Mouse (Mus musculus) thymus, adult 2 months (tissue): Measurements from ENCODE around the gene Mas1. TPM values are rescaled to one million over a fixed set of nuclear protein-coding genes. Genes with fewer than 3 reads are reported as not detected.

Experiments used
- DNase-seq: peaks from one replicate; pipeline ENCODE4 v3.0.0; 2021
- H3K27ac ChIP-seq: fragments of 200-500 bp; 2 replicates; pipeline ENCODE4 v1.5.1; 2012; ENCODE audit warnings: low read length, control low read depth; ENCODE audit not compliant: control insufficient read depth, insufficient read depth
- H3K27me3 ChIP-seq: fragments of 200-500 bp; 2 replicates; pipeline ENCODE4 v1.6.1; 2012; ENCODE audit warnings: mild to moderate bottlenecking, low read length, moderate library complexity, mixed read lengths; ENCODE audit not compliant: control insufficient read depth, insufficient read depth
- H3K36me3 ChIP-seq: fragments of 200-500 bp; 2 replicates; pipeline ENCODE4 v1.6.1; 2012; ENCODE audit warnings: mild to moderate bottlenecking, low read length, moderate library complexity; ENCODE audit not compliant: control insufficient read depth, insufficient read depth
- H3K4me1 ChIP-seq: fragments of 200-500 bp; replicated peaks from 2 replicates; pipeline ENCODE4 v1.6.1; 2012; ENCODE audit warnings: low read length; ENCODE audit not compliant: control insufficient read depth, insufficient read depth
- H3K4me3 ChIP-seq: fragments of 200-500 bp; 2 replicates; pipeline ENCODE4 v1.5.1; 2012; ENCODE audit warnings: mild to moderate bottlenecking, low read length, control low read depth, moderate library complexity; ENCODE audit not compliant: control insufficient read depth, insufficient read depth
- CTCF ChIP-seq: fragments of 200-500 bp; IDR thresholded peaks from 2 replicates; pipeline ENCODE4 v1.5.1; 2012; ENCODE audit warnings: mild to moderate bottlenecking, control low read depth, low read length, moderate library complexity, borderline replicate concordance; ENCODE audit not compliant: control insufficient read depth, poor library complexity, insufficient read depth; ENCODE audit errors: extremely low read depth
- POLR2A ChIP-seq: fragments of 200-500 bp; IDR thresholded peaks from 2 replicates; pipeline ENCODE4 v1.6.1; 2012; ENCODE audit warnings: mild to moderate bottlenecking, low read length, control low read depth, moderate library complexity; ENCODE audit not compliant: control insufficient read depth, poor library complexity, insufficient read depth; ENCODE audit errors: extremely low read depth
- WGBS: fragments of 180-500 bp; shearing (Covaris S2); methylation state at CpG from one replicate; pipeline ENCODE4 v1.1.7; 2018; 5-methylcytosine and 5-hydroxymethylcytosine counted together
- polyA plus RNA-seq: library from polyadenylated mRNA; depleted of rRNA; stranded (reverse); fragments of >200 nt; gene quantifications from 2 replicates; pipeline ENCODE4 v1.2.3, GENCODE M21; 2012

Mas1 gene
- polyA plus RNA-seq, 1 experiment = 0.28 TPM

DNA sequence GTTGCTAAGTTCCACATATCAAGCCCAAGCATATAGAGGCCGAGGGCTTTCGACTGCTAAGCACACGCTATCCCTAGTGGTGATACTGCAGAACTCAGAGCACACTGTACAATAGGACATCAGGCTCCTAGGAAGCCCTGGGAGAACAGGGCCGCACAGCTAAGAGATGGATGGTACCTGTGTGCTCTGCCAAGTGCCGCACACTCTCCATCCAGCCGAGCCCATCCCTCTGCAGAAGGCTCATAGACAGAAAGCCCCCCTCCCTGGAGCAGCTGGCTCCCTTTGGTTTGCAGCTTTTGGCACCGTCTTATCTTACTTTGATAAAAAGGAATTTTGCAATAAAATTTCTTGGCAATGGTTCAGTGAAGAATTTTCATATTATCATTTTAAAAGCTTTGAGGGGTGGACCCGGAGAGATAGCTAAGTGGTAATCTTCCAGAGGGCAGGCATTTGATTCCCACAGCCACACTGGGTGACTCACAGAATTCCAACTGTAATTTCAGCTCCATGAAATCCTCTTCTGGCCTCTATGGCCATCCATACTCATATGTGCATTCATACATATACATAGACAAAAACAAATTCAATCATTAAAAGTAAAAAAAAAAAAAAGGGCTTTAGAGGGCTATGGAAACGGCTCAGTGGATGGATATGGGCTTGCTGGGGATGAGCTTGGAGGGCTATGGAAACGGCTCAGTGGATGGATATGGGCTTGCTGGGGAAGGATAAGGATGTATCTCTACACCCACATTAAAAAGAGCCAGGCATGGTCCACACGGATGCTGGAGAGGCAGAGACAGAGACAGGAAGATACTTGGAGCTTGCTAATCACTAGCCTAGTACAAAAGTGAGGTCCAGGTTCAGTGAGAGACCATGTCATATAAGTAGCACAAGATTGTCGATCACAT, 68.3 kb downstream of the Mas1 start:
- H3K27me3 ChIP-seq = no peaks in the 10 kb centered on the region
- no peaks in the 10 kb centered on the region for H3K4me1 ChIP-seq
- no peak for TF ChIP-seq CTCF
- no peak for TF ChIP-seq POLR2A
- H3K4me3 ChIP-seq = no peak overlapping the region
- H3K27ac ChIP-seq = no peak overlapping the region
- no peaks in the 10 kb centered on the region for H3K36me3 ChIP-seq
- WGBS = 95% methylated on average over 12 of the region's 12 CpGs
- DNase-seq = no peak

DNA sequence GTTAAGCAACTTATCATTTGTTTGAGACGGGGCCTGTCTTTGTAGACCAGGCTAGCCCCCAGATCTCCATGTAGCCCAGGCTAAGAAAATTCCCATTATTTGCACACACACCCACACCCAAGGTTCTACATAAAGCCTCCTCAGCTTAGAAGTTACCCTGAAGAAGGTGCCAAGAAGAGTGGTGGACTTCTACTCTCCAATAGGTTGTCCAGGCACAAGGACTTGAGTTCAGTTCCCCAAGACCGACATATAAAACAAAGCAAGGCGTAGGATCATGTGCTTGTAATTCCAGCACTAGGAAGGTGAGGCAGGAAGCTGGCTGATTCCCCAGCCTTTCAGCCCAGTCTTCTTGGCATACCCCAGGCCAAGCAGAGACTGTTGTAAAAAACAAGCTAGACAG, 69.4 kb downstream of the Mas1 start:
- Histone ChIP-seq H3K4me3 (no peak overlapping the region), H3K27ac (no peak overlapping the region), H3K27me3 (no peaks in the 10 kb centered on the region), H3K4me1 (peaks cover 8% of the 10 kb centered on the region; the same call in 1 of the 2 replicates), H3K36me3 (no peaks in the 10 kb centered on the region)
- TF ChIP-seq CTCF = no peak
- TF ChIP-seq POLR2A = no peak
- WGBS = 93% methylated on average over 3 of the region's 3 CpGs
- no peak for DNase-seq

DNA sequence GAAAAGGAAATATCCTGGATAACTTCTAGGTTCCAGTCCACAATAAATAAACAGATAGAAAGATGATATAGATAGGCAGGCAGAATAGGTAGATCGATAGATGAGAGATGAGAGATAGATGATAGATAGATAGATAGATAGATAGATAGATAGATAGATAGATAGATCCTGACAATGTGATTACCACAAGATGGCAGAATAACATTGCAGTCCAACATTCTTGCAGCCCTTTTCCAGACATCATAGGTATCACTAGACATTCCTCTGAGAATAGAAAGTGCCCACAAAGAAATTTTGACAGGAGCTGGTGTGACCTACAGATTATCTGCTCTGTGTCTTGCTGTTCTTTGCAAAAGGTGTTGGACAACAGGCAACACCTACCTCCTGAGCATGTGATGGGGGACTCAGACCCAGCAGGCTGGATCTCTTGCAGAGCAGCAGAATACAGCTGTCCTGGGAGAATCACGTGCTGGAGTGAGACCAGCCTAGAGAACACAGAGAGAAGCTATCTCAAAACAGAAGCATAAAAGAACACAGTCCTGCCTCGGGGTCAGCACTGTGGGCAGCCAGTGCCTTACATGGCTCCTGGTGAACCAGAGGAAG, 70.4 kb downstream of the Mas1 start:
- TF ChIP-seq CTCF = no peak
- TF ChIP-seq POLR2A = no peak
- H3K4me1 ChIP-seq = peaks cover 12% of the 10 kb centered on the region; the same call in 1 of the 2 replicates
- no peak overlapping the region for H3K4me3 ChIP-seq
- no peak for DNase-seq
- no peaks in the 10 kb centered on the region for H3K27me3 ChIP-seq
- 86% methylated on average over 3 of the region's 3 CpGs for WGBS
- no peak overlapping the region for H3K27ac ChIP-seq
- H3K36me3 ChIP-seq = no peaks in the 10 kb centered on the region

DNA sequence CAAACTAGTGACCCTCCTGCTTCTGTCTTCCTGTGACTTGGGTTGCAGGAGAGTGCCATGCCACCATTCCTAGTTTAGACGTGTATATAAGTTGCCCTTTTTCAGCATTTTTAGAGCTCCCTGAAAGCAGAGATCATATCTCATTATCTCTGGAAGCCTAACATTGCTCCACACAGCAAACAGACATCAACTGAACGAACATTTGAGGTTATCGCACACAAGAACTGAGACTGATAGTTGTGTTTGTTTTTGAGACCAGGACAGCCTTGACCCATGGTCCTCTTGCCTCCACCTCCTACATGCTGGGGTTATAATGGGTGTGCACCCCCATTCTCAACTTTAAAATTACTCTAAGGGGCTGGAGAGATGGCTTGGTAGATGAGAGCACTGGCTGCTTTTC, 71.3 kb downstream of the Mas1 start:
- WGBS = 92% methylated on average over 3 of the region's 3 CpGs
- no peaks in the 10 kb centered on the region for H3K36me3 ChIP-seq
- no peak for DNase-seq
- no peak for TF ChIP-seq POLR2A
- no peak for TF ChIP-seq CTCF
- no peak overlapping the region for H3K27ac ChIP-seq
- no peak overlapping the region for H3K4me3 ChIP-seq
- H3K27me3 ChIP-seq = no peaks in the 10 kb centered on the region
- peaks cover 16% of the 10 kb centered on the region; the same call in 1 of the 2 replicates for H3K4me1 ChIP-seq

DNA sequence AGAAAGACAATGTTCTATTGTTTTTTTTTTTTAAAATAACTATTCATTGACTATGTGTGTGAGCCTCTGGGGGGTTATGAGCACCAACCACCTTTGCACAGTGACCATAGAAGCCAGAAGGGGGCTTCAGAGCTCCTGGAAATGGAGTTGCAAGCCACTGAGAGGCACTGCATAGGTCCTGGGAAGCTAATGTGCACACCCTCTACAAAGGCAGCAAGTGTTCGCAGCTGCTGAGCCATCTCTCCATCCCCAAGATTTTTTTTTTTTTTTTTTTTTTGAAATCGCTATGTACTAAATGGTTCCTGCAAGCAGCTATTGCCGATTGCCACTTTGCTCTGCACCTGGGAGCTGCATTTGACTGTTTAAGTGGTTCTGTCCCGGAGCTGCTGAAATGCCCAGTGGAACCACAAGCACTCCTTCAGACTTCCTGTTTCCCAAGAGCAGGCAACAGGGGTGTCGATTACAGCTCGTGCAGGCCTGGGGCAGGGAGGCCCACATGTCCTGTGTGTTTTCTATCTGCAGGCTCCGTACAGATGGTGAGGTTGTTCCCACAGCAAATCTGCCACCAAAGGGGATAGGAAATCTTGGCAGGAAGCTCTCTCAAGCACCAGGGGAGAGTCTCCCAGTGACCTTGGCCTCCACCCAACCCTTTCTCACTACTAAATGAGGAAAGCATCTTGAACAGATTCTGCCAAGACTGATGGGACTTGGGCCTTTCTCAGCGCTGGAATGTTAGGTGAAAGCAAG, 74.1 kb downstream of the Mas1 start:
- no peaks in the 10 kb centered on the region for H3K36me3 ChIP-seq
- H3K27ac ChIP-seq = no peak overlapping the region
- H3K27me3 ChIP-seq = no peaks in the 10 kb centered on the region
- H3K4me3 ChIP-seq = no peak overlapping the region
- 15% methylated on average over 8 of the region's 8 CpGs for WGBS
- peaks cover 29% of the 10 kb centered on the region for H3K4me1 ChIP-seq
- no peak for DNase-seq
- TF ChIP-seq POLR2A (no peak), CTCF (no peak)

DNA sequence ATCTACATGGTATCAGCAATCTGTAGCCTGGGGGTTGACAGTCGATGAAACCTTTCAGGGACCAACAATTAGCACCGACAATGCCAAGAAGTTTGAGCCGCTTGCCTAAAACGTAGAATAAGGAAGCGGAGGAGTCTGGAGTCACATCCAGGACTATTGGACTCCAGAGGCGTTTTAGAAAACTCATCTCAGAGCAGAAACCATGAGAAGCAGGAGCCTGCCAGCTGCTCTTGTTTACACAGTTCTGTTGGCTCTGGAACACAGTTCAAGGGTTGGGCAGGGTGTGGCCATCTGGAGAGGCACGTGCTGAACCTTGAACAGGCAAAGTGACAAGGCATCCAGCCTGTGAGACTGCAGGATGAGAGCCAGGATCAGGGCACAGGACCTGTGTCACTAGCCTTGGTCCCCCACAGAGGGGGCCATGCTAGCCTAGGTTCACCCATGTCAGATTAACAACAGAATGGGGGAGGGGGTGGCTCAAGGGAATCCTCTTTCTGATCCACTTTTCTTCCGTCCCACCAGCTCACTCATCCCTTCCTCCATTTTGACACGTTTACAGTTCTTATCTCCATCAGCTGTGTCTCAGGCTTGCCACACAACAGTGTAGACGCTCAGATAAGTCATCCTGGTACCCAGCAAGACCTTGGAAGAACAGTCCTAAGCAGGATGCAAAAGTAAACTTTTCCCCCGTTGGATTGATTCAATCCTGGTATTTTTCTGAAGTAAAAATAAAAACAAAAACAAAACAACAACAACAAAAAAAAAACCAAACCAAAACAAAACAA, 75.3 kb downstream of the Mas1 start:
- H3K27ac ChIP-seq = no peak overlapping the region
- no peak for TF ChIP-seq CTCF
- H3K27me3 ChIP-seq = no peaks in the 10 kb centered on the region
- WGBS = 83% methylated on average over 11 of the region's 11 CpGs
- DNase-seq = no peak
- H3K4me3 ChIP-seq = no peak overlapping the region
- H3K36me3 ChIP-seq = no peaks in the 10 kb centered on the region
- H3K4me1 ChIP-seq = peaks cover 29% of the 10 kb centered on the region

DNA sequence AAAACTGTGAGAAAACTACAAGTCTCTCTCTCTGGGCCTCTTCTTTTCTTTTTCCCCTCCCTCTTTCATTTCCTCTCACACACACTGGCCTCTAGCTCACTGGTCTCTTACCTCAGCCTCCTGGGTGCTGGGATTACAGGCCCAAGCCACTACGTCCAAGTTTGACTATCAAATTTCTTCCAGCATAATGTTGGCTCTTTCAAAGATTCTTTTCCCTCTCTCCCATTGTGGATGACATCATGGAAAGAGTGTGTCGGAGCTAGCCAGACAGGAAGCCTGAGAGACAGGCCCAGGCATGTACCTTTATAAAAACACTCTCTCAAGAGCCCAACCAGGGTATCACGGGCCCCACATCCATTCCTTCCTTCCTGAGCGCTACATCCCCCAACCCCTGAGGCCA, 76.5 kb downstream of the Mas1 start:
- Histone ChIP-seq H3K4me1 (peaks cover 29% of the 10 kb centered on the region), H3K4me3 (no peak overlapping the region), H3K27me3 (no peaks in the 10 kb centered on the region), H3K36me3 (no peaks in the 10 kb centered on the region), H3K27ac (peak overlapping the region; percentile 12; the same call in 1 of the 2 replicates)
- WGBS = 66% methylated on average over 4 of the region's 4 CpGs
- no peak for TF ChIP-seq CTCF
- no peak for TF ChIP-seq POLR2A
- no peak for DNase-seq
